Mouse (Mus musculus) liver, embryonic 14.5 days (tissue): ENCODE measurements around the gene Dlgap1. TPM values are rescaled to one million over a fixed set of nuclear protein-coding genes. Genes with fewer than 3 reads are reported as not detected.

Experiments used
- ATAC-seq: fragments of 200-750 bp; cut with Nextera tagmentation; 2 replicates; pipeline ENCODE4 v1.8.0; 2017; ENCODE audit warnings: moderate number of reproducible peaks, mild to moderate bottlenecking, moderate library complexity; ENCODE audit not compliant: insufficient read depth
- DNase-seq, 3 experiments: peaks; one replicate each; pipeline ENCODE4 v3.0.0-alpha.2; 2012 to 2013; ENCODE audit warnings: low read depth in 3 of 3, low spot score in 3 of 3
- H3K27ac ChIP-seq: fragments of 300-500 bp; sonication (generic); 2 replicates; pipeline ENCODE4 v1.5.1; 2014; ENCODE audit warnings: moderate library complexity, mild to moderate bottlenecking, control low read depth, inconsistent platforms
- H3K27me3 ChIP-seq: fragments of 300-500 bp; sonication (generic); 2 replicates; pipeline ENCODE4 v1.6.1; 2014; ENCODE audit warnings: mild to moderate bottlenecking, low read length, moderate library complexity; ENCODE audit not compliant: control insufficient read depth, insufficient read depth
- H3K36me3 ChIP-seq: fragments of 300-500 bp; sonication (generic); replicated peaks from 2 replicates; pipeline ENCODE4 v1.6.1; 2014; ENCODE audit warnings: low read depth; ENCODE audit not compliant: control insufficient read depth, insufficient read depth
- H3K4me1 ChIP-seq, 2 experiments: fragments of 200-500 bp in 1 of 2; fragments of 300-500 bp in 1 of 2; sonication (generic) in 1 of 2; replicated peaks; 2 replicates each; pipeline ENCODE4 v1.6.1; 2012 to 2014; ENCODE audit warnings: antibody characterized with exemption in 1 of 2, inconsistent platforms in 1 of 2, low read length in 1 of 2; ENCODE audit not compliant: control insufficient read depth in 2 of 2, insufficient read depth in 2 of 2
- H3K4me2 ChIP-seq: fragments of 300-500 bp; sonication (generic); 2 replicates; pipeline ENCODE4 v1.6.1; 2014; ENCODE audit warnings: low read depth, mild to moderate bottlenecking, control low read depth, moderate library complexity
- H3K4me3 ChIP-seq, 2 experiments: fragments of 200-500 bp in 1 of 2; fragments of 300-500 bp in 1 of 2; sonication (generic) in 1 of 2; 2 replicates each; pipeline ENCODE4 v1.5.1; 2012 to 2014; ENCODE audit warnings: low read depth in 2 of 2, low read length in 2 of 2, mild to moderate bottlenecking in 2 of 2, control low read depth in 1 of 2, inconsistent platforms in 1 of 2, moderate library complexity in 1 of 2; ENCODE audit not compliant: insufficient read depth in 1 of 2
- H3K9ac ChIP-seq: fragments of 300-500 bp; sonication (generic); replicated peaks from 2 replicates; pipeline ENCODE4 v1.6.1; 2014; ENCODE audit warnings: mild to moderate bottlenecking, control low read depth, moderate library complexity
- H3K9me3 ChIP-seq: fragments of 300-500 bp; sonication (generic); 2 replicates; pipeline ENCODE4 v1.6.1; 2016; ENCODE audit warnings: low read length, mixed read lengths; ENCODE audit not compliant: control insufficient read depth
- CTCF ChIP-seq: IDR thresholded peaks from 2 replicates; pipeline ENCODE4 v1.5.1; 2016; ENCODE audit warnings: antibody characterized with exemption, low read depth, control low read depth
- EP300 ChIP-seq: IDR thresholded peaks from 2 replicates; pipeline ENCODE4 v1.6.1; 2016; ENCODE audit warnings: antibody characterized with exemption, low read depth
- WGBS: fragments of 180-500 bp; shearing (Covaris S2); extraction: QIAGEN DNeasy Blood & Tissue Kit; methylation state at CpG from one replicate; pipeline ENCODE4 v1.1.7; 2014; ENCODE audit not compliant: insufficient replicate concordance; 5-methylcytosine and 5-hydroxymethylcytosine counted together
- polyA plus RNA-seq, 2 experiments: library from polyadenylated mRNA; depleted of rRNA in 1 of 2; stranded (reverse) in 1 of 2; unstranded in 1 of 2; fragments of >200 nt; fragmentation: Nextera tagmentation in 1 of 2; extraction: Ambion mirVana in 1 of 2; gene quantifications; 2 replicates each; pipeline versions ENCODE4 v1.2.1 to v1.2.3; 2012 to 2014

Gene Dlgap1
- polyA plus RNA-seq, 2 experiments, result 0.01 TPM; not detected in 1

DNA sequence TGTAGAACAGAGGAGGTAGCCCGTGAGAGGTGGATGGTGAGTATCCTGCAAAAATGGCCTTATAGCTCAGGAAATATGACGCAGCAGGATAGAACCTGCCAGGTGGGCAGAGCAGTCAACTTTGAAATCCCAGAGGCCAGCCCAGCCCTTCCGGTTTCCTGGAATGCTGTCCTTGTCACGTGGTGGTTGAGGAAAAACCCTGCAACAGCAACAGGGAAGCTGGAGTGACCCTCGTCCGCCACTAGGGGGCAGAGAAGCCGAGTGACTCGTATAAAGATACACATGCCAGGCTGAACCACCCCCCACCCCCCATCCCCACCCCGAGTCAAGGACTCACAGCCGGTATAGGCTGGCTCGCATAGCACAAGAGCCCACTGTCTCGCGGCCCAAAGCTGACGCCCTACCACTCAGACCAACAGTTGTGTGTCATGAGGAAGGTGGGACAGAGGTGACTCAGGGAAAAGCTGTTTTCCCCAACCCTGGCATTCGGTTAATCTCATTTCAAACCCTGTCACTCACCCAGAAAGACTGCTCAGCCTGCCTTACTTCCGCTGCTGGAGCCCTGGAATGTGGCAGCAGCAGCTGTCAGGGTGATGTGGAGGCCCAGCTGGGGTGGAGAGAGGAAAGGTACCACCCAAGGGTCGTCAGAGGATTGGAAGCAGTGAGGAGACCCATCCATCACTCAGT is 769.4 kb downstream of the Dlgap1 start:
- H3K4me3 ChIP-seq, result no peak overlapping the region
- H3K9me3 ChIP-seq, result no peaks in the 10 kb centered on the region
- no peak overlapping the region for H3K27ac ChIP-seq
- DNase-seq (peak in 2 of 3 experiments; percentile 15 to 39), ATAC-seq (peak; percentile 53)
- H3K4me1 ChIP-seq, result no peaks in the 10 kb centered on the region
- no peaks in the 10 kb centered on the region for H3K36me3 ChIP-seq
- peak overlapping the region; percentile 41 for H3K4me2 ChIP-seq
- H3K27me3 ChIP-seq, result no peaks in the 10 kb centered on the region
- TF ChIP-seq EP300 (no peak), CTCF (peak; percentile 77)
- 3% methylated on average over 17 of the region's 17 CpGs for WGBS
- H3K9ac ChIP-seq, result no peak overlapping the region

DNA sequence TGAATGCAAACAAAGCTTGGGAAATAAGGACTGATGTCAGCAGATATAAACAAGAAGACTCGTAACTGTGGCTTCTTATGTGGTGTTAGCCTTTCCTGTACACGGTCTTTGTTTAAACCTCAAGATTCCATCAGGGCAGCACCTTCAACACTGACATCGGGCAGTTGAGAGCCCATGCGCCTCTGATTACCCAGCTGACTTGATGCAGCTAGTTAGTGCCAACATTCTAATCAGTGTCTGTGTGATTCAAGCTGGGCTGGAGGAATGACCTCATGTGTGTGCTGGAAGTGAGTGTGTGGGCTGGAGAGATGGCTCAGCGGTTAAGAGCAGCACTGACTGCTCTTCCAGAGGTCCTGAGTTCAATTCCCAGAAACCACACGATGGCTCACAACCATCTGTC is 770.5 kb downstream of the Dlgap1 start:
- WGBS, result 51% methylated on average over 6 of the region's 6 CpGs
- no peaks in the 10 kb centered on the region for H3K9me3 ChIP-seq
- no peak overlapping the region for H3K4me3 ChIP-seq
- no peak overlapping the region for H3K4me2 ChIP-seq
- TF ChIP-seq EP300 (no peak), CTCF (no peak)
- H3K27ac ChIP-seq, result no peak overlapping the region
- ATAC-seq (no peak), DNase-seq (no peak)
- no peak overlapping the region for H3K9ac ChIP-seq
- H3K27me3 ChIP-seq, result no peaks in the 10 kb centered on the region
- H3K36me3 ChIP-seq, result no peaks in the 10 kb centered on the region
- no peaks in the 10 kb centered on the region for H3K4me1 ChIP-seq

DNA sequence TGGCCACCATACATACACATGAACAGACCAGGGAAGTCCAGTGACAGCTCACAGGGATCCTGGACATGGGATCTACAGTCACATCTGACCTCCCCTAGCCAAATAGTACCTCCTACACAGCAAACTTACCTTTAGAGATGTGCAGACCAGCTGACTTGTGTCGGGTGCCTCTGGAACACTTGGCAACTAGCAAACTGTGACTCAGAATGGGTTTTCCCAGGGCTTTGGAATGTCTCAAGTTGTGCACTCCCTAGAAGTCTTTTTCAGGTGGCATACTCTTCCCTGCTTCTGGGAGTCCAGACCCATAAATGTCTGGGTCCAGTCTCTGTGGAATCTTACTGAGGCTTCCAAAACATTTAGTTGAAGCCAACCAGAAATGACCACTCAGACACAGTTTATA is 772.8 kb downstream of the Dlgap1 start:
- Histone ChIP-seq H3K9me3 (no peaks in the 10 kb centered on the region), H3K4me1 (no peaks in the 10 kb centered on the region), H3K9ac (no peak overlapping the region), H3K4me2 (no peak overlapping the region), H3K4me3 (no peak overlapping the region), H3K36me3 (no peaks in the 10 kb centered on the region), H3K27me3 (no peaks in the 10 kb centered on the region), H3K27ac (no peak overlapping the region)
- no peak for DNase-seq
- TF ChIP-seq CTCF, result no peak
- TF ChIP-seq EP300, result no peak
- WGBS, result 56% methylated on average over 1 of the region's 1 CpGs
- no peak for ATAC-seq

- no peak overlapping the region for H3K9ac ChIP-seq
- H3K4me1 ChIP-seq, result peaks cover 0 to 6% of the 10 kb centered on the region in 2 experiments; a peak in 1 of 4 replicates
- H3K27me3 ChIP-seq, result peaks cover 4% of the 10 kb centered on the region; the same call in 1 of the 2 replicates
- H3K36me3 ChIP-seq, result no peaks in the 10 kb centered on the region
- no peak for TF ChIP-seq EP300
- TF ChIP-seq CTCF, result no peak
- H3K4me3 ChIP-seq, result no peak overlapping the region
- no peak overlapping the region for H3K27ac ChIP-seq
- no peak overlapping the region for H3K4me2 ChIP-seq
- WGBS, result 64% methylated on average over 5 of the region's 5 CpGs
- ATAC-seq, result no peak
- no peaks in the 10 kb centered on the region for H3K9me3 ChIP-seq
- DNase-seq, result peak in 1 of 3 experiments; percentile 22
These were observed 775.8 kb downstream of the Dlgap1 start for GRCm38 (mm10) chr17:70744570-70745153.

GRCm38 (mm10) chr17:70745385-70745784 is 776.5 kb downstream of the Dlgap1 start:
- H3K27me3 ChIP-seq, result peaks cover 8% of the 10 kb centered on the region
- WGBS, result 59% methylated on average over 6 of the region's 6 CpGs
- H3K9ac ChIP-seq, result no peak overlapping the region
- H3K27ac ChIP-seq, result no peak overlapping the region
- TF ChIP-seq CTCF, result no peak
- no peak for TF ChIP-seq EP300
- H3K4me1 ChIP-seq, result peaks cover 0 to 6% of the 10 kb centered on the region in 2 experiments; a peak in 2 of 4 replicates
- H3K9me3 ChIP-seq, result no peaks in the 10 kb centered on the region
- H3K4me3 ChIP-seq, result no peak overlapping the region
- ATAC-seq, result no peak
- no peak overlapping the region for H3K4me2 ChIP-seq
- H3K36me3 ChIP-seq, result no peaks in the 10 kb centered on the region
- DNase-seq, result no peak
